Mouse (Mus musculus) liver, embryonic 14.5 days (tissue): Measurements from ENCODE around the gene Uba6. TPM values are rescaled to one million over a fixed set of nuclear protein-coding genes. Genes with fewer than 3 reads are reported as not detected.
A peak's percentile ranks its signal among the peaks of the same experiment; 100 is the strongest.

Experiments used
- ATAC-seq: fragments of 200-750 bp; cut with Nextera tagmentation; 2 replicates; pipeline ENCODE4 v1.8.0; 2017; ENCODE audit warnings: moderate number of reproducible peaks, mild to moderate bottlenecking, moderate library complexity; ENCODE audit not compliant: insufficient read depth
- DNase-seq, 3 experiments: peaks; one replicate each; pipeline ENCODE4 v3.0.0-alpha.2; 2012 to 2013; ENCODE audit warnings: low read depth in 3 of 3, low spot score in 3 of 3
- H3K27ac ChIP-seq: fragments of 300-500 bp; sonication (generic); 2 replicates; pipeline ENCODE4 v1.5.1; 2014; ENCODE audit warnings: moderate library complexity, mild to moderate bottlenecking, control low read depth, inconsistent platforms
- H3K27me3 ChIP-seq: fragments of 300-500 bp; sonication (generic); 2 replicates; pipeline ENCODE4 v1.6.1; 2014; ENCODE audit warnings: mild to moderate bottlenecking, low read length, moderate library complexity; ENCODE audit not compliant: control insufficient read depth, insufficient read depth
- H3K36me3 ChIP-seq: fragments of 300-500 bp; sonication (generic); replicated peaks from 2 replicates; pipeline ENCODE4 v1.6.1; 2014; ENCODE audit warnings: low read depth; ENCODE audit not compliant: control insufficient read depth, insufficient read depth
- H3K4me1 ChIP-seq, 2 experiments: fragments of 200-500 bp in 1 of 2; fragments of 300-500 bp in 1 of 2; sonication (generic) in 1 of 2; replicated peaks; 2 replicates each; pipeline ENCODE4 v1.6.1; 2012 to 2014; ENCODE audit warnings: antibody characterized with exemption in 1 of 2, inconsistent platforms in 1 of 2, low read length in 1 of 2; ENCODE audit not compliant: control insufficient read depth in 2 of 2, insufficient read depth in 2 of 2
- H3K4me2 ChIP-seq: fragments of 300-500 bp; sonication (generic); 2 replicates; pipeline ENCODE4 v1.6.1; 2014; ENCODE audit warnings: low read depth, mild to moderate bottlenecking, control low read depth, moderate library complexity
- H3K4me3 ChIP-seq, 2 experiments: fragments of 200-500 bp in 1 of 2; fragments of 300-500 bp in 1 of 2; sonication (generic) in 1 of 2; 2 replicates each; pipeline ENCODE4 v1.5.1; 2012 to 2014; ENCODE audit warnings: low read depth in 2 of 2, low read length in 2 of 2, mild to moderate bottlenecking in 2 of 2, control low read depth in 1 of 2, inconsistent platforms in 1 of 2, moderate library complexity in 1 of 2; ENCODE audit not compliant: insufficient read depth in 1 of 2
- H3K9ac ChIP-seq: fragments of 300-500 bp; sonication (generic); replicated peaks from 2 replicates; pipeline ENCODE4 v1.6.1; 2014; ENCODE audit warnings: mild to moderate bottlenecking, control low read depth, moderate library complexity
- H3K9me3 ChIP-seq: fragments of 300-500 bp; sonication (generic); 2 replicates; pipeline ENCODE4 v1.6.1; 2016; ENCODE audit warnings: low read length, mixed read lengths; ENCODE audit not compliant: control insufficient read depth
- CTCF ChIP-seq: IDR thresholded peaks from 2 replicates; pipeline ENCODE4 v1.5.1; 2016; ENCODE audit warnings: antibody characterized with exemption, low read depth, control low read depth
- EP300 ChIP-seq: IDR thresholded peaks from 2 replicates; pipeline ENCODE4 v1.6.1; 2016; ENCODE audit warnings: antibody characterized with exemption, low read depth
- WGBS: fragments of 180-500 bp; shearing (Covaris S2); extraction: QIAGEN DNeasy Blood & Tissue Kit; methylation state at CpG from one replicate; pipeline ENCODE4 v1.1.7; 2014; ENCODE audit not compliant: insufficient replicate concordance; 5-methylcytosine and 5-hydroxymethylcytosine counted together
- polyA plus RNA-seq, 2 experiments: library from polyadenylated mRNA; depleted of rRNA in 1 of 2; stranded (reverse) in 1 of 2; unstranded in 1 of 2; fragments of >200 nt; fragmentation: Nextera tagmentation in 1 of 2; extraction: Ambion mirVana in 1 of 2; gene quantifications; 2 replicates each; pipeline versions ENCODE4 v1.2.1 to v1.2.3; 2012 to 2014

Uba6 gene
- polyA plus RNA-seq (2012; rRNA removed) = 1.7 and 2.5 TPM in 2 replicates
- polyA plus RNA-seq (2014; fragmentation: Nextera tagmentation; extraction: Ambion mirVana) = 4.2 and 5.1 TPM in 2 replicates

GRCm38 (mm10) chr5:86172449-86173161 is at the start of gene Uba6:
Uba6 (minus strand) TSS chr5:86172803.
- H3K4me3 ChIP-seq = peak within 1 kb of the TSS; percentile 66 to 88
- no peaks in the 10 kb centered on the region for H3K36me3 ChIP-seq
- WGBS = under 1% methylated on average over 67 of the region's 67 CpGs
- peak within 1 kb of the TSS; percentile 74 for H3K27ac ChIP-seq
- H3K9ac ChIP-seq = peak within 1 kb of the TSS; percentile 75
- H3K4me1 ChIP-seq = peaks cover 2 to 7% of the 10 kb centered on the region in 2 experiments; a peak in 2 of 4 replicates
- TF ChIP-seq EP300 (no peak), CTCF (no peak)
- ATAC-seq (peak; percentile 99), DNase-seq (peak; percentile 96 to 98 (median 97))
- H3K9me3 ChIP-seq = no peaks in the 10 kb centered on the region
- peak within 1 kb of the TSS; percentile 99 for H3K4me2 ChIP-seq
- no peaks in the 10 kb centered on the region for H3K27me3 ChIP-seq

- DNase-seq (no peak), ATAC-seq (no peak)
- no peaks in the 10 kb centered on the region for H3K36me3 ChIP-seq
- no peak within 1 kb of the TSS for H3K9ac ChIP-seq
- no peak within 1 kb of the TSS for H3K4me2 ChIP-seq
- no peaks in the 10 kb centered on the region for H3K9me3 ChIP-seq
- whole genome bisulfite sequencing = 76% methylated on average over 10 of the region's 10 CpGs
- no peaks in the 10 kb centered on the region for H3K4me1 ChIP-seq
- no peak within 1 kb of the TSS for H3K4me3 ChIP-seq
- H3K27me3 ChIP-seq = no peaks in the 10 kb centered on the region
- H3K27ac ChIP-seq = no peak within 1 kb of the TSS
- TF ChIP-seq EP300 (no peak), CTCF (no peak)
Measured at GRCm38 (mm10) chr5:86197801-86198200, 25.2 kb upstream of the Uba6 start, which contains the start of gene Gnrhr. Gnrhr (minus strand) TSS chr5:86197901.

GRCm38 (mm10) chr5:86191356-86191755 is 18.8 kb upstream of the Uba6 start:
- Histone ChIP-seq H3K27me3 (no peaks in the 10 kb centered on the region), H3K9ac (no peak overlapping the region), H3K4me2 (no peak overlapping the region), H3K9me3 (no peaks in the 10 kb centered on the region), H3K4me1 (no peaks in the 10 kb centered on the region), H3K27ac (no peak overlapping the region), H3K4me3 (no peak overlapping the region), H3K36me3 (no peaks in the 10 kb centered on the region)
- WGBS = 10% methylated on average over 4 of the region's 4 CpGs
- TF ChIP-seq CTCF = peak; percentile 45; the same call in 1 of the 2 replicates
- no peak for TF ChIP-seq EP300
- ATAC-seq (no peak), DNase-seq (peak in 1 of 3 experiments; percentile 28)

GRCm38 (mm10) chr5:86190770-86191169 is 18.2 kb upstream of the Uba6 start:
- H3K9me3 ChIP-seq = no peaks in the 10 kb centered on the region
- no peak overlapping the region for H3K4me2 ChIP-seq
- DNase-seq (peak in 1 of 3 experiments; percentile 23), ATAC-seq (no peak)
- 17% methylated on average over 5 of the region's 5 CpGs for WGBS
- TF ChIP-seq CTCF = peak; percentile 73
- TF ChIP-seq EP300 = no peak
- H3K36me3 ChIP-seq = no peaks in the 10 kb centered on the region
- H3K4me1 ChIP-seq = no peaks in the 10 kb centered on the region
- no peaks in the 10 kb centered on the region for H3K27me3 ChIP-seq
- no peak overlapping the region for H3K4me3 ChIP-seq
- no peak overlapping the region for H3K27ac ChIP-seq
- H3K9ac ChIP-seq = no peak overlapping the region

- Histone ChIP-seq H3K4me3 (no peak overlapping the region), H3K27ac (no peak overlapping the region), H3K27me3 (no peaks in the 10 kb centered on the region), H3K4me2 (no peak overlapping the region), H3K4me1 (no peaks in the 10 kb centered on the region), H3K9ac (no peak overlapping the region), H3K36me3 (no peaks in the 10 kb centered on the region), H3K9me3 (no peaks in the 10 kb centered on the region)
- ATAC-seq (no peak), DNase-seq (no peak)
- 34% methylated on average over 15 of the region's 15 CpGs for WGBS
- TF ChIP-seq CTCF = no peak
- TF ChIP-seq EP300 = no peak
Measured at GRCm38 (mm10) chr5:86190290-86190689, 17.7 kb upstream of the Uba6 start.
